Mouse (Mus musculus): ENCODE results near the gene Asic4.

DNA sequence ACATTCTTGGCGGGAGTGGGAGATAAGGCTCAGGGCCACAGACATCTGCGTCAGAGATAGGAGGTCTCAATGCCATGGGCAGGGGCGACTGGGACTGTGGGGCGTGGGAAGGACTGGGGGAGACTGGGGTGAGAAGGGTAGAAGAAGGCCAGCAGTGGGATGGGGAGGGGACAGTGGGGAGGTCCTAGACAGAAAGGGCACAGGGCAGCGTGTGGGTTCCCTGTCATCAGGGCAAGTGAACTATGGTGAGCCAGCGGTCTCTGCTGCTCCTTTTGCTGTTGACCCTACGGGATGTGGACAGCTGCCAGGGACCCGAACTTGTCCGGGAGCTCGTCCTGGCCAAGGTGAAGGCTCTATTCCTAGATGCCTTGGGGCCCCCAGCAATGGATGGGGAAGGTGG, 56.8 kb downstream of the Asic4 start, which contains the start of gene Inha:
- TF ChIP-seq CTCF (IDR thresholded peaks at IDR 0.05; ENCODE audit: low read depth) (no peak), EP300 (IDR thresholded peaks at IDR 0.05; ENCODE audit: low read depth) (no peak)

All from liver, embryonic 14.5 days (tissue).